ENCODE assay signal across 10 mouse cellular contexts in genomic region chr5:66710445-66711019, GRCm38 (mm10). TPM values are rescaled to one million over a fixed set of nuclear protein-coding genes. Genes with fewer than 3 reads are reported as not detected.
A peak's percentile ranks its signal among the peaks of the same experiment; 100 is the strongest.
DNase-seq lines count a peak whose midpoint lies in the region; ATAC-seq and TF ChIP-seq lines count a peak whose summit lies in the region.
"Had no signal": no experiment of that assay in that cellular context is flagged by ENCODE, and none has a peak within 500 bp of the region (broad histone marks: within the 10 kb centered on the region; RNA-seq: fewer than 3 reads in every experiment).

No protein-coding gene starts in this region.

- 5% methylated on average over 4 of the region's 4 CpGs for WGBS in hindbrain, embryonic 14.5 days
- WGBS in hindbrain, embryonic 10.5 days, result 19% methylated on average over 4 of the region's 4 CpGs
- 8% methylated on average over 4 of the region's 4 CpGs for WGBS in midbrain, embryonic 14.5 days
- 13% methylated on average over 4 of the region's 4 CpGs for WGBS in midbrain, embryonic 11.5 days
- WGBS in stomach, postnatal 0 days, result 22% methylated on average over 4 of the region's 4 CpGs

- no peaks in the 10 kb centered on the region for H3K4me1 ChIP-seq in hindbrain, embryonic 14.5 days (replicated peaks; ENCODE audit: control insufficient read depth, insufficient read depth, low read length)
- H3K4me1 ChIP-seq in hindbrain, embryonic 10.5 days (replicated peaks), result peaks cover 20% of the 10 kb centered on the region
- H3K4me1 ChIP-seq in midbrain, embryonic 14.5 days (ENCODE audit: control insufficient read depth, insufficient read depth, low read length), result no peaks in the 10 kb centered on the region
- H3K4me1 ChIP-seq in midbrain, embryonic 11.5 days (ENCODE audit: control insufficient read depth, insufficient read depth, low read length), result no peaks in the 10 kb centered on the region
- H3K4me1 ChIP-seq in stomach, postnatal 0 days (replicated peaks; ENCODE audit: control insufficient read depth, insufficient read depth), result no peaks in the 10 kb centered on the region

- TF ChIP-seq EP300 in stomach, postnatal 0 days (optimal IDR thresholded peaks at IDR 0.05), result no peak

- H3K4me2 ChIP-seq in hindbrain, embryonic 14.5 days (replicated peaks), result no peak overlapping the region
- no peak overlapping the region for H3K4me2 ChIP-seq in midbrain, embryonic 14.5 days (ENCODE audit: low read length)
- no peak overlapping the region for H3K4me2 ChIP-seq in midbrain, embryonic 11.5 days
- H3K4me2 ChIP-seq in stomach, postnatal 0 days (replicated peaks; ENCODE audit: low read depth), result no peak overlapping the region
- H3K4me2 ChIP-seq: lung, embryonic 15.5 days; neural tube, embryonic 12.5 days had no signal

- H3K27ac ChIP-seq in hindbrain, embryonic 14.5 days, result no peak overlapping the region
- no peak overlapping the region for H3K27ac ChIP-seq in hindbrain, embryonic 10.5 days
- H3K27ac ChIP-seq in midbrain, embryonic 14.5 days (replicated peaks; ENCODE audit: low read depth, low read length), result no peak overlapping the region
- H3K27ac ChIP-seq in midbrain, embryonic 11.5 days (ENCODE audit: low read depth, low read length), result no peak overlapping the region
- no peak overlapping the region for H3K27ac ChIP-seq in stomach, postnatal 0 days (replicated peaks)
- H3K27ac ChIP-seq: lung, embryonic 15.5 days; neural tube, embryonic 12.5 days had no signal

- no peak for ATAC-seq in hindbrain, embryonic 14.5 days (ENCODE audit: low FRiP score)
- no peak for ATAC-seq in midbrain, embryonic 14.5 days (ENCODE audit: low FRiP score, low TSS enrichment)
- ATAC-seq in midbrain, embryonic 11.5 days (ENCODE audit: low FRiP score), result no peak
- ATAC-seq in stomach, postnatal 0 days (ENCODE audit: low FRiP score, low TSS enrichment), result no peak

- peak; percentile 10 for DNase-seq in cerebellum, adult 8-10 months
- DNase-seq in cerebellum, adult 9-11 months, result no peak
- peak; percentile 62 for DNase-seq in hindbrain, embryonic 14.5 days (ENCODE audit: low spot score)
- DNase-seq in hindbrain, embryonic 10.5 days (ENCODE audit: low spot score), result no peak
- peak; percentile 73 for DNase-seq in midbrain, embryonic 14.5 days
- DNase-seq in midbrain, embryonic 11.5 days (ENCODE audit: low spot score, missing footprints), result no peak
- no peak for DNase-seq in stomach, postnatal 0 days (ENCODE audit: low spot score)
- DNase-seq in spleen, adult 18-20 months, result no peak

- H3K9ac ChIP-seq in hindbrain, embryonic 14.5 days, result no peak overlapping the region
- no peak overlapping the region for H3K9ac ChIP-seq in midbrain, embryonic 14.5 days (replicated peaks; ENCODE audit: low read length)
- no peak overlapping the region for H3K9ac ChIP-seq in midbrain, embryonic 11.5 days (ENCODE audit: low read length)
- H3K9ac ChIP-seq in stomach, postnatal 0 days (ENCODE audit: low read length), result no peak overlapping the region
- H3K9ac ChIP-seq: lung, embryonic 15.5 days; neural tube, embryonic 12.5 days had no signal

- TF ChIP-seq CTCF in stomach, postnatal 0 days (IDR thresholded peaks at IDR 0.05; ENCODE audit: low read depth), result peak; percentile 69

- H3K4me3 ChIP-seq in hindbrain, embryonic 14.5 days (replicated peaks; ENCODE audit: low read length), result no peak overlapping the region
- H3K4me3 ChIP-seq in hindbrain, embryonic 10.5 days, result no peak overlapping the region
- H3K4me3 ChIP-seq in midbrain, embryonic 14.5 days (replicated peaks; ENCODE audit: low read depth, low read length), result no peak overlapping the region
- H3K4me3 ChIP-seq in midbrain, embryonic 11.5 days (ENCODE audit: low read depth, low read length), result no peak overlapping the region
- H3K4me3 ChIP-seq in stomach, postnatal 0 days (ENCODE audit: low read depth, low read length), result no peak overlapping the region
- H3K4me3 ChIP-seq: lung, embryonic 15.5 days; neural tube, embryonic 12.5 days had no signal

- H3K27me3 ChIP-seq in hindbrain, embryonic 14.5 days (ENCODE audit: control insufficient read depth, insufficient read depth, low read length), result no peaks in the 10 kb centered on the region
- peaks cover 4% of the 10 kb centered on the region for H3K27me3 ChIP-seq in hindbrain, embryonic 10.5 days (ENCODE audit: insufficient read depth, poor library complexity, severe bottlenecking)
- no peaks in the 10 kb centered on the region for H3K27me3 ChIP-seq in midbrain, embryonic 14.5 days (ENCODE audit: control insufficient read depth, insufficient read depth, low read length)
- no peaks in the 10 kb centered on the region for H3K27me3 ChIP-seq in midbrain, embryonic 11.5 days (ENCODE audit: control insufficient read depth, insufficient read depth, low read length)
- no peaks in the 10 kb centered on the region for H3K27me3 ChIP-seq in stomach, postnatal 0 days (ENCODE audit: control insufficient read depth, insufficient read depth, low read length)
- H3K27me3 ChIP-seq: lung, embryonic 15.5 days; neural tube, embryonic 12.5 days had no signal

- no peaks in the 10 kb centered on the region for H3K9me3 ChIP-seq in hindbrain, embryonic 14.5 days (ENCODE audit: control insufficient read depth, low read length)
- H3K9me3 ChIP-seq in hindbrain, embryonic 10.5 days, result no peaks in the 10 kb centered on the region
- H3K9me3 ChIP-seq in midbrain, embryonic 14.5 days (ENCODE audit: control insufficient read depth, low read length), result no peaks in the 10 kb centered on the region
- H3K9me3 ChIP-seq in midbrain, embryonic 11.5 days (ENCODE audit: control insufficient read depth, low read length), result no peaks in the 10 kb centered on the region
- no peaks in the 10 kb centered on the region for H3K9me3 ChIP-seq in stomach, postnatal 0 days (ENCODE audit: control insufficient read depth, low read length)
- H3K9me3 ChIP-seq: lung, embryonic 15.5 days; neural tube, embryonic 12.5 days had no signal

- H3K36me3 ChIP-seq in hindbrain, embryonic 14.5 days (replicated peaks; ENCODE audit: control insufficient read depth, insufficient read depth), result no peaks in the 10 kb centered on the region
- H3K36me3 ChIP-seq in hindbrain, embryonic 10.5 days, result no peaks in the 10 kb centered on the region
- H3K36me3 ChIP-seq in midbrain, embryonic 14.5 days (ENCODE audit: control insufficient read depth, insufficient read depth, low read length), result no peaks in the 10 kb centered on the region
- H3K36me3 ChIP-seq in midbrain, embryonic 11.5 days (ENCODE audit: control insufficient read depth, insufficient read depth, low read length), result no peaks in the 10 kb centered on the region
- H3K36me3 ChIP-seq in stomach, postnatal 0 days (ENCODE audit: control insufficient read depth, insufficient read depth, low read length), result no peaks in the 10 kb centered on the region
- H3K36me3 ChIP-seq: lung, embryonic 15.5 days; neural tube, embryonic 12.5 days had no signal

RNA-seq across cellular contexts. Expression of gene Uchl1, which starts 34.6 kb away (rescaled TPM):
- polyA plus RNA-seq in hindbrain, embryonic 14.5 days (2014; fragmentation: Nextera tagmentation; extraction: Ambion mirVana), result 1,396 and 1,527 TPM in 2 replicates
- polyA plus RNA-seq in hindbrain, embryonic 10.5 days (2016; fragmentation: Nextera tagmentation; extraction: Ambion mirVana), result 287 and 400 TPM in 2 replicates
- 1,445 and 1,876 TPM in 2 replicates for polyA plus RNA-seq in midbrain, embryonic 14.5 days (2014; fragmentation: Nextera tagmentation; extraction: Ambion mirVana)
- polyA plus RNA-seq in midbrain, embryonic 11.5 days (2014; fragmentation: Nextera tagmentation; extraction: Ambion mirVana), result 473 and 474 TPM in 2 replicates
- polyA plus RNA-seq in stomach, postnatal 0 days (2015; fragmentation: Nextera tagmentation; extraction: Ambion mirVana), result 62.5 and 66.0 TPM in 2 replicates

RNA-seq across cellular contexts. Expression of gene Limch1, which starts 35.1 kb away (rescaled TPM):
- 58.6 and 60.1 TPM in 2 replicates for polyA plus RNA-seq in hindbrain, embryonic 14.5 days (2014; fragmentation: Nextera tagmentation; extraction: Ambion mirVana)
- polyA plus RNA-seq in hindbrain, embryonic 10.5 days (2016; fragmentation: Nextera tagmentation; extraction: Ambion mirVana), result 49.0 and 49.2 TPM in 2 replicates
- 53.6 and 56.5 TPM in 2 replicates for polyA plus RNA-seq in midbrain, embryonic 14.5 days (2014; fragmentation: Nextera tagmentation; extraction: Ambion mirVana)
- polyA plus RNA-seq in midbrain, embryonic 11.5 days (2014; fragmentation: Nextera tagmentation; extraction: Ambion mirVana), result 50.0 and 50.5 TPM in 2 replicates
- 6.1 and 6.3 TPM in 2 replicates for polyA plus RNA-seq in stomach, postnatal 0 days (2015; fragmentation: Nextera tagmentation; extraction: Ambion mirVana)

Comparison
In these comparisons a context has a peak if more than half of its experiments do, and no peak if none do; other contexts are left out.
1. DNase-seq: peak in cerebellum, adult 8-10 months (single experiment), hindbrain, embryonic 14.5 days (single experiment) and midbrain, embryonic 14.5 days (single experiment); none in cerebellum, adult 9-11 months (single experiment), hindbrain, embryonic 10.5 days (single experiment), midbrain, embryonic 11.5 days (single experiment), stomach, postnatal 0 days (single experiment) and spleen, adult 18-20 months (0 of 2).